Mouse (Mus musculus): ENCODE data around the gene Hist1h3g.

The Hist1h3g gene

GRCm38 (mm10) chr13:23535137-23536075, at the start of gene Hist1h3g:
TSS of gene Hist1h3g (plus strand) at chr13:23535422.
- DNase-seq (ENCODE audit: extremely low spot score) = peak; percentile 91

GRCm38 (mm10) chr13:23488400-23489322, 46.6 kb upstream of the Hist1h3g start, which contains the start of gene Btn2a2:
TSS of gene Btn2a2 (minus strand) at chr13:23488857.
- peak; percentile 75 for DNase-seq (ENCODE audit: extremely low spot score)

GRCm38 (mm10) chr13:23490863-23491262, 44.4 kb upstream of the Hist1h3g start:
- DNase-seq (ENCODE audit: extremely low spot score) = no peak

GRCm38 (mm10) chr13:23491263-23491662, 44.0 kb upstream of the Hist1h3g start:
- no peak for DNase-seq (ENCODE audit: extremely low spot score)

GRCm38 (mm10) chr13:23491990-23492389, 43.2 kb upstream of the Hist1h3g start:
- DNase-seq (ENCODE audit: extremely low spot score) = no peak

GRCm38 (mm10) chr13:23495526-23495925, 39.7 kb upstream of the Hist1h3g start:
- no peak for DNase-seq (ENCODE audit: extremely low spot score)

GRCm38 (mm10) chr13:23497656-23498321, 37.4 kb upstream of the Hist1h3g start:
- peak; percentile 93 for DNase-seq (ENCODE audit: extremely low spot score)

GRCm38 (mm10) chr13:23498653-23499052, 36.6 kb upstream of the Hist1h3g start:
- DNase-seq (ENCODE audit: extremely low spot score) = peak; percentile 46

GRCm38 (mm10) chr13:23499943-23500342, 35.3 kb upstream of the Hist1h3g start:
- peak; percentile 62 for DNase-seq (ENCODE audit: extremely low spot score)

GRCm38 (mm10) chr13:23500424-23501200, 34.6 kb upstream of the Hist1h3g start:
- peak; percentile 94 for DNase-seq (ENCODE audit: extremely low spot score)

- DNase-seq (ENCODE audit: extremely low spot score) = no peak
Observed at GRCm38 (mm10) chr13:23501511-23501910, 33.7 kb upstream of the Hist1h3g start.

- no peak for DNase-seq (ENCODE audit: extremely low spot score)
Observed at GRCm38 (mm10) chr13:23502031-23502567, 33.1 kb upstream of the Hist1h3g start.

GRCm38 (mm10) chr13:23502916-23503315, 32.3 kb upstream of the Hist1h3g start:
- no peak for DNase-seq (ENCODE audit: extremely low spot score)

- DNase-seq (ENCODE audit: extremely low spot score) = peak; percentile 89
Observed at GRCm38 (mm10) chr13:23503797-23504196, 31.4 kb upstream of the Hist1h3g start.

GRCm38 (mm10) chr13:23505662-23506345, 29.4 kb upstream of the Hist1h3g start:
- DNase-seq (ENCODE audit: extremely low spot score) = peak; percentile 61

- peak; percentile 84 for DNase-seq (ENCODE audit: extremely low spot score)
Observed at GRCm38 (mm10) chr13:23506351-23506750, 28.9 kb upstream of the Hist1h3g start.

GRCm38 (mm10) chr13:23506819-23507515, 28.3 kb upstream of the Hist1h3g start:
- peak; percentile 82 for DNase-seq (ENCODE audit: extremely low spot score)

GRCm38 (mm10) chr13:23510127-23510526, 25.1 kb upstream of the Hist1h3g start:
- no peak for DNase-seq (ENCODE audit: extremely low spot score)

- DNase-seq (ENCODE audit: extremely low spot score) = no peak
Observed at GRCm38 (mm10) chr13:23513517-23513916, 21.7 kb upstream of the Hist1h3g start.

Data from embryo, embryonic 9.5 days (tissue).